Mouse (Mus musculus) liver, adult 2 months (tissue): ENCODE data around the gene Xxylt1.

Source experiments
- CTCF ChIP-seq: fragments of 200-500 bp; IDR thresholded peaks from 2 replicates; pipeline ENCODE4 v1.5.1; 2011; ENCODE audit warnings: low read depth, low read length, control low read depth
- POLR2A ChIP-seq: fragments of 200-500 bp; IDR thresholded peaks from 2 replicates; pipeline ENCODE4 v1.6.1; 2011; ENCODE audit warnings: low read length, control low read depth; ENCODE audit not compliant: insufficient read depth; ENCODE audit errors: extremely low read depth

DNA sequence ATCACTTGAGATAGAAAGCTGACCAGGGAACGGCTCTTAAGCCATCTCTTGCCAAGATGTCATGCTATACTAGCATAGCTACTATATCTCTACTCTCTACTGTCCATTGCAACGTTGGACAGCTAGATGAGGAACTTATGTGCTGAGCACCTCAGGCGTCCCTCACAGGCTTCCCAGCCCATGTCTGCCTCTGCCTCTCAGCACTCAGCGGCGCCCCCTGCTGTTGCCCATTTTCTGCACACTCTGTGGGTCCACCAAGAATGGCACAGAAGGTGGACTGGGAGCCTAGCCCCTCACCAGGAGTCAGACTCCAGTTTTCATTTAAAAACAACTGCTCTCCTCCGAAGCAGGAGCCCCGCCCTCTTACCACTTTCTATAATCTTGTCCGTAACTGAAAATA lies 65.1 kb downstream of the Xxylt1 start:
- TF ChIP-seq CTCF, result peak; percentile 74
- no peak for TF ChIP-seq POLR2A
